Mouse (Mus musculus) spleen, postnatal 14 days (tissue): ENCODE results near the gene Zfp668.
A peak's percentile ranks its signal among the peaks of the same experiment; 100 is the strongest.
"Not testable (repeated sequence)": the region's sequence is repeated elsewhere in the genome, so short reads cannot be mapped to it uniquely, and the experiment has no call there.

ENCODE experiments used
- DNase-seq, 2 experiments: peaks; one replicate each; pipeline ENCODE4 v3.0.0; 2021 to 2022; ENCODE audit warnings: low spot score in 2 of 2

Zfp668 gene

DNA sequence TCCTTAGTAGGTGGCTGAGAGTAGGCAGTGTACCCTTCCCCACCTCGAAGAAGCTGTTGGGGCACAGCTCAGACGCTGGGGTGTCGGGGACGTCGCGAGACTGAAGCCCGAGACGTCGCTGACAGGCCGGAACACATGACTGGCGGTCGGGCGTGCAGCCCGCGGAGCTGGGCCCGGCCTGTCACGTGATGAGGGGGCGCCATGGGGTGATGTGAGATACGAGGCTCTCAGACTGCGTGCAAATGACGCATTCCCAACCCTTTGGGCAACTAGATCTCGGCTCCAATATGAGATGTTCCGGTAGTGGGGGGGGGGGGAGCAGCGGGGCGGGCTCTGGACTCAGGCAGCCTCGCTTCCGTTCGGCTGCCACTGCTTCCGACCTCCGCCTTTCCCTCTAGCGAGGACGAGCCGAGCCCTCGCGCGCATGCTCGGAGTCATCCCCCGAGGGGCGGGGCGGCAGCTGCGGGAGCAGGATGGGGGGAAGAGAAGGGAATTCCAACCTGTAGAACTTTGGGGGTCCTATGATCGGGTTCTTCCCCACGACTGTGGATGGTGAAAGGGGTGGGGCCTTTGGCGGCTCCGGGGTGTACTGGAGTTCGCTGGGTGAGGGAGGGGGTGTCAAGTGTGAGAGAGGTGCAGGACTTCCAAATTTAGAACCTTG lies 35.2 kb downstream of the Zfp668 start:
- DNase-seq: peak; percentile 73 to 81

DNA sequence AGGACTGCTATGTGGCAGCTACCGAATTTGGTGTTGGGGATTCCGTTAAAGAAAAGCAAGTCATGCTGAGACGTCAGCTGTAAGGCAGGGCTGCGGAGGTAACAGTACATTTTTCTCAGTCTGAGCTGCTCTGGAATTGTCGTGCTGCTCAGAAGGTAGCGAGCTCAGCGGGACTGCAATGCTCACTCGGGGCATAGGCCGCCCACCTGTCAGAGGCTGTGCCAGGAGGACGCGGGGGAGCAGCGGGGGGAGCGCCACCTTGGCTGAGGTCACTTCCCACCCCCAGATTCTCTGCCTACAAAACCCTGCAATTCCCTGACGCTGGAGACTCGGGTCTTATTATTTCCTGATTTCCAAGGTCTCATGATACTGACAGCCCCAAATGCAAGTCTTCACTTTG lies 35.7 kb downstream of the Zfp668 start:
- DNase-seq: peak in 1 of 2 experiments; percentile 15

DNA sequence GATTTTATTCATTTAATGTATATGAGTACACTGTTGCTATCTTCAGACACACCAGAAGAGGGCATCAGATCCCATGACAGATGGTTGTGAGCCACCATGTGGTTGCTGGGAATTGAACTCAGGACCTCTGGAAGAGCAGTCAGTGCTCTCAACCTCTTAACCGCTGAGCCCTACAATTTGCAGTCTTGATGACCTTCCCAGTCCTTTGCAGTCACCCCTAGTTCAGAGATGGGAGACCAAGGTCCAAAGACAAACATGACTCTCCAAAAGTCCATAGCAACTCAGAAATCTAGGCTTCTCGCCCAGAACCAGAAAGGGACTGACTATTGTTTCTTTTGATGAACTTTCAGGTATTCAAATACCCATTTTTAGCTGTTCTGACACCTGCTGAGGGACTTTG lies 36.6 kb downstream of the Zfp668 start:
- DNase-seq: not testable (repeated sequence)

DNA sequence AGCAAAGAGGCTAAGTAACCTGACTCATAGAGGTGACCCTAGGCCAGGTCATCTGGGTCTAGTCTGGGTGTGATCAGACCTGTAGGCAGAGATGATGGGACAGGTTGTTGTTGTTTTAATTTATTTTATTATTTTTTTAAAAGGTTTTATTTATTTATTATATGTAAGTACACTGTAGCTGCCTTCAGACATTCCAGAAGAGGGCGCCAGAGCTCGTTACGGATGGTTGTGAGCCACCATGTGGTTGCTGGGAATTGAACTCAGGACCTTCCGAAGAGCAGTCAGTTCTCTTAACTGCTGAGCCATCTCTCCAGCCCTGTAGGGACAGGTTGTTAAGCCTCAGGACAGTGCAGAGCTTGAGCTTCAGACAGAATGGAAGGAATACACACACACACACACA lies 38.8 kb downstream of the Zfp668 start:
- DNase-seq: not testable (repeated sequence)

DNA sequence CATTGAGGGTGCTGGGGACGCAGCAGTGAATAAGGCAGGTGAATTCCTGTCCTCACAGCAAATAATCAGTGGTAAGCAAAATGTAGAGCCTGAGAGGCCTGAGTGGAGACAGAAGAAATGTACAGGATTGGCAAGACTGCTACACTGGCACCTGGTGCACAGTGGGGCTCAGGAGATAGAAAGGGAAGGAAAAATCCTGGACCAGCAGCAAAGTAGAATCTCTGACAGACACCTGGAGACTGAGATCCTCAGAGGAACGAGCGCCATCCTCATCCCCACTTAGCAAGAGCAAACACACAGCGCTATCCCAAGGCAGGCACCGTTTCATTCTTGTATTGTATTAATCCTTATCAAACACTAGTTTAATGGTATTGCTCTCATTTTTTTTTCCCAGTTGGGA lies 39.2 kb downstream of the Zfp668 start:
- no peak for DNase-seq

DNA sequence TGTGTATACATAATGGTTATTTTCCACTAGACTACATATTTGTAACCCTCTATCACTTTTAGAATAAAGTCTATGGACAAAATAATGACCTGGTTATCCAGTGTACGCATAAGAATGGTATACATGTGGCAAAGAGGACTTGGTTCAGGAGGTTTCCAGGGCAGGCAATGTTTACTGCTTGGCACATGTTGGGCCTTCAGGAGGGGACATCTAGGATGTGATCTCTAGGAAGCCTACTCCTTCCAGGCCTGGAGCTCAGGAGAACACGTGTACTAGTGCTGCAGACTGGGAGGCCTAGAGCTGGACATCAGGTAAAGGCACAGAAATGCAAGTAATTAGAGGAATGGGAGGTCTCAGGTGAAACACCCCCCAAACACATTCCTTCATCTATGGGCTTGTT lies 41.1 kb downstream of the Zfp668 start:
- DNase-seq: no peak

DNA sequence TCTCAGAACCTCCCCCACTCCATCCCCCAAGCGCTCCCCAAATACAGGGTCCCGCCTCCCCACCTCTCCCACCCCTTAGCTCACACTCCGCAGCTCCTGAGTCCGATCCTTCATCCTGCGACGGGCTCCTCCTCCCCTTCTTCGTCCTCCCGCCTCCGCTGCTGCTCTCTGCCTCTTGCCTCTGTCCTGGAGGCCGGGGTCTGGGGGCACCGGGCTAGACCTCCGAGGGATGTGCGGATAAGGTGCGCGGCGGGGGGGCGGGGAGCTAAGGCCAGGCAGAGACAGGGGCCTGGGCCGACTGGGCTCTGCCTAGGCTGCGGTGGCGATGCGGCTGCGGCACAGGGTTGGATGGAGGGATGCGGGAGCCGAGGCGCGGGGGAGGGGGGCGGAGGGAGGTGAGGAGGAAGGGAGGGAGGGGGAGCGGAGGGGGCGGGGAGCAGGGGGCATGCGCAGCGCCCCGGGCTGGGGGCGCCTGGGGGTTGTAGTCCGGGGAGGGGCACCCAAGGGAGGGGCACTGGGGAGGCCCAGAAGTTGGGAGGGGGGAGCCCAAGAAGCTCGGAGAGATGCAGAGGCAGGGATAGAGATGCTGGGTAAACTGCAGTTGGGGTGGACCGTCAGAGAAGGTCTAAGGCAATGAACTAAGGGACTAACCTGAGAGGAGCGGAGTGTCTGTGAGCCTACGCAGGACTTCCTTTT lies 52.3 kb downstream of the Zfp668 start, which contains the start of the genes Stx4a and Stx1b:
Stx4a (plus strand) TSS at position 119 of the 696 bp plus-strand sequence.
Stx1b (minus strand) TSS at position 374 of the 696 bp plus-strand sequence.
- DNase-seq: no peak

DNA sequence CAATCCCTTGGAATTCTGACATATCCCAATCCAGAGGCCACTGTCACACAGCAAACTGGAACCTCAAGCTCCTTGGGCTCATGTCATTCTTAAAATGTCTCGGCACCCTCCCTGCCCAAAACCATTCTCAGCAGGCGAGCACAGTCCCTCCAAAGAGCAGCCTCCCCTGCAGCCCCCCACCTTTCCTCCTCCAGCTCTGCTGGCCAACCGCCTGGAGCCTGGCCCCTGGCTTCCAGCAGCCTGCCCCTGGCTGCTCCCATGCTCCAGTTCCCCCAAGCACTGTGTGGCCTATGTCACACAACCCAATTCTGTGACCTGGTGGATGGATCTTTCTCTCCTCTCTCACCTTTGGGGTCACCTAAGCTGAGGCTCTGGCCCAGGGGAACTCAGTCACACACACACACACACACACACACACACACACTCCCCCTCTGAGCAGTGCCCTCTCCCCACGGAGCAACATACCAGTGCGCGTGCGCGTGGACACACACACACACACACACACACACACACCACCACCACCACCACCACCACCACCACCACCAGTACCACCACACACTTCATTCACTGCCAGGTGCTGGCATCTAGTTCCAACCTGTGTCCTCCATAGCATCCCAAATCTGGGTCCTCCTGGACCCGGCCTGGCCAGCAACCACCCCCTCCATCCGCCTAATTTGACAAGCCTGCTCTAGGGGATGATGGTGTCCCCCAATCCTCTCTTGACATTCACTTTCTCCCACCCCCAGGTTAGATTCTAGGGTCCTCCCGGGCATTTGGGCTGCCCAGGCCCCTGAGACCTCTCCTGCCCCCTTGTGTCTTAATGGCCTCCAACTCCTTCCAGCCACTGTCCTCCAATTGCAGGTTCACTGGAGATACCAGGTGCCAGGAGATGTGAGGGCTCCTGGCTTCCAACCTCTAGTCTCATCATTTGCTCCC lies 53.1 kb downstream of the Zfp668 start:
- DNase-seq: no peak

DNA sequence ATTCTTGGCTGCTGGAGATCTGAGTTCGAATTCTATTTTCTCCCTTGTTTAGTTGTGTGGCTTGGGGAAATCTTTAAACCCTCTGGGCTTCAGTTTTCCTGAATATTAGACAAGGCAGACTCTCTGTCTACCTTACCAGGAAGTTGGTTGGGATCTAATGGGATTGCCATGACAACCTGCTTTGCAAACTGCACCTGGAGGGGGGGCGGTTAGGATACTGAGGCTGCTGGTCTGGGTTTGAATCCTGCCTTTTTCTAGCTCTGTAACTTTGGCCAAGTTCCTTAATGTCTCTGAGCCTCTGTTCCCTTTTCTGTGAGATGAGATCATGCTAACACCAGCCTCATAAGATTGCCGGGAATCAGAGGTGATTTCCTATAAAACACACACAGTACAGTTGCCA lies 54.1 kb downstream of the Zfp668 start:
- DNase-seq: no peak

DNA sequence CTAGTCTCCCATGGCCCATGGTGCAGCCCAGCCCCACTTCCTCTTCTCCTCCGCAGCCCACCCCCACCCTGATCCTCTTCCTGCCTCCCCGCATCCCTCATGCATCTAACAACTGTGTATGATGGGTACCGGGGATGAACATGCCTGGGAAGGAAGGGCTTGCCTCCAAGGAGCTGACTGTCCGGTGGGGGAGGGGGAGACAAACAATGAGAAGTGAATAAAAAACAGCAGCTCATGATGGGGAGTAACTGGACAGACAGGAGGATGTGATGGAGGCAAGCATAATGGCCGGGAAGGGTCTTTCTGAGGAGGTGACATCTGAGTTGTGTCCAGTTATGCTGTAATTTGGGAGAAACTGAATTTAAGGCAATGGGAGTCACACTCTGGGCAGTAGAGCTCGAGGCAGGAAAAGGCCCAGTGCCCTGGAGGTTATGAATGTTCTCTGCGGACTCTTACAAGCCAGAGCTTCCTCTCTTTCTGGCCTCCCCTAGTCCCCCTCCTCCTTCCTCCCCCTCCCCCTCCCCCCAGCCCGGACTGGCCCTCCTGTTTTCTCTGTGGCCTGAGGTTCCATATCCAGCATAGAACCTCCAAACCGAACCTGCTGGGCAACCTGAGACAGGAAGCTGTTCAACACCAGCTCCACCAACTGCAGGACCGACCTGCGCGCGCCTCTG lies 55.7 kb downstream of the Zfp668 start:
- DNase-seq: no peak

DNA sequence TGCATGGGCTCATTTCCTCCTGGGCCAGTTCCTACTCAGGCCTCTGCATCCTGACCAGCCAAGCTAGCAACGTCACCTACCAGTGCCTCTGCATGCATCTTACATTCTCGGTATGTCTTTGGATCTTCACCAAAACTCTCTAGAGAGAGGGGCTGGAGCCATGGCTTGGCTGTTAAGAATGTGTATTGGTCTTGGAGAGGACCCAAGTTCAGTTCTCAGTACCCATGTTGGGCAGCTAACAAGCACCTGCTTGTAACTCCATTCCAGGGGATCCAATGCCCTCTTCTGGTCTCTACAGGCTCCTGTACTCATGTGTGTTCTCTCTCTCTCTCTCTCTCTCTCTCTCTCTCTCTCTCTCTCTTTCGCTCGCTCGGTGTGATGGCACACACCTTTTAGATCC lies 58.9 kb downstream of the Zfp668 start:
- no peak for DNase-seq

DNA sequence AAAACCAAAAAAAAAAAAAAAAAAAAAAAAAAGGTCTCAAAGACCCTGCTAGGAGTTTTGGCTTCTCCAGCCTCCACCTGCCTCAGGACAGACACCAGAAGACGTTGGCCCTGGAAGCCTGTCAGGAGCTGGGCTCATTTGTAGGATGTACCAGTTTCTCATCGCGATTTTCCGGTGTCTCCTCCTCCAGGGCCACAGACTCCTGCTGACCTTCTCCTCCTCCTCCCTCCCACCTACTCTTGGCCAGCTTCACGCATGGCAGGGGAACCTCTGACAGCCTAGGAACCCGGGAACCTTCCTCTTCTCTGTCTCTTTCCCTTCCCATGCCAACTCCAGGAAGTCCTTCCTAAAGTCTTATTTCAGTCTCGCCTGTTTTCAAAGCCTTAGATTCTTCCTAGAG lies 59.6 kb downstream of the Zfp668 start:
- no peak for DNase-seq

DNA sequence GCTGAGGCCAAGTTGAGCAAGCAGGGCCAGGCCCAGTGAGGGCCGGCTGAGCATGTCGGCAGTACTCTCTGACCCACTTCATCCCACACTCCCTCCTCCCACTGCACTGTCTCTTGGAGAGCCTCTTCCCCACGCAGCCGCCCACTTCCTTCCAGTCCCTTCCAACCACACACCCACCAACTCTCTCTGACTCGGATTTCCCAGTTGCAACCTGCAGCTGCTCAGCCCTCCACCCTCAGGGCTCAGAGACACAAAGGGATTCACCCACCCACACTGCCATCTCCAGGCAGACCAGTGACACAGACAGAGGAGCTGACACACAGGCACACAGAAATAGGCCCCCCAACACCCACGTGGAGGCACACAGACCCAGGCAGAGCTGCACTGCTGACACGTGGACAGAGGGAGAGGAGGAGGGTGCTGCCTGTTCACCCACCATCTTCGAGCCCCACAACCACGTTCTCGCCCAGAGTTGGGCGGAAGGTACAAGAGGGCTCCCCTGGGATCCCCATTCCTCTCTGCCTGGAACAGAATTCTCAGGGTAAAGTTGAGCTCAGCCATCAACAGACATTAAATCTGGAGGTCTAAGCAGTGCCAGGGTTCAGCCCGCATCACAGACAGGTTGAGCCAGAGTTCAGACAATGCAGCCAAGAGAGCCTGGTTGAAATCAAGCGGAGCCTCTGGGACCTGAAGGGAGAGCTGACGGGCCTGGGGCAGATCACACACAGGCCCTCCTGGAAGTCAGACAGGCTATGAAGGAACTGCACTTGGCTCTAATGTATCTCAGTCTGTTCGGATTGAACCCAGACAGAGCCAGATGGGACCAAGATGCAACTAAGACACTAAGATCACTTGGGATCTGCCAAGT lies 60.4 kb downstream of the Zfp668 start:
- DNase-seq: no peak

DNA sequence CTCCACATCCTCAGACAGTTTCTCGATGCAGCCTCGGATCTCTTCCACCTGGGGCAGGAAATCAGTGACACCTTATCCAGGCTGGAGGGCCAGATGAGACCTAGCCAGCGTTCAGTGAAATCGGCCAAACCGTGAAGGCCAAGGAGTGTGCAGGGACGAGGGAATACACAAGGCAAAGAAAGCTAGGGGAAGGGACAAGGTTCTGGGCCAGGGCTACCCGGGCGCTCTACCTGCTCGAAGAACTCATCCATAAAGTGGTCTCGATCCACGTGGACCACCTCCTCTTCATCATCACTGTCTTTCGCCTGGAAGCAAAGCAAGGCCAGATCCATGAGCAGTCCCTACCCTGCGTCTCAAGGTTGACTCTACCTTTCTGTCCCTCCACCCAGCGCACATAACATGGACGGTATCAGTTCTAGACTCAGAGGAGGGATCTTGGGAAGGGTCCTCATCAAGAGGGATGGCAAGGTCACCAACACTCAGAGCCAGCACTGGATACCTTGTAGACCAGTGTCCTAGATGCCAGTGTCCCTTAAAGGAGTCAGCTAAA lies 61.4 kb downstream of the Zfp668 start:
- no peak for DNase-seq

DNA sequence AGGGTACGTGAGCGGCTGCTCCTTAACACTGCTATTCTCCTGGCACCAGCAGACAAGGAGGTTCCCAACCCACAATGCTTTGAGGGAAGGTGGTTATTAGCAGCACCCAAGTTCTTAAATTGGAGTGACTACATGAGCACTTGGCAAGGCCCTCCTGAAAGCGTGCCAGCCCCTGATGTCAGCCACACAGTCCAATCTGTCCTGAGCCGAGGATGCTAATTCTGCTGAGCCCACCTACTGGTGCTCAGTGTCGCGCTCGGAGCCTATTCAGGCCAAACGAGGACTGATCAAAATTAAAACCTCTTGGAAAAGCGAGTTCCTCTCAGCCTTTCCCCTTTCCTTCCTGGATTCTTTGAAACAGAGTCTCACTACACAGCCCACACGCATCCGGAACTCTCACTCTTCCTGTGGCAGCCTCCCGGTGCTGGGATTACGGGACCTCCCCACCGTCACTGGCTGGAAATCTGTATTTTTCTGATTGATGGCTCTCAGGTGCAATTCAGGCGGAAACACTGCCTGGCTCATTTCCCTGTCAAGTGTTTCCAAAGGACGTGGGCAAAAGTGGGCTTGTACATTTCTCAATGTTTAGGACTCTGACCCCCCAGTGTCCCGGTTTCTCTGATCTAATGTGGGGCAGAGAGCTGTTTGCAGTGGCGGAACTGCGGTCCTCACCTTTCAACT lies 62.2 kb downstream of the Zfp668 start:
- DNase-seq: no peak

DNA sequence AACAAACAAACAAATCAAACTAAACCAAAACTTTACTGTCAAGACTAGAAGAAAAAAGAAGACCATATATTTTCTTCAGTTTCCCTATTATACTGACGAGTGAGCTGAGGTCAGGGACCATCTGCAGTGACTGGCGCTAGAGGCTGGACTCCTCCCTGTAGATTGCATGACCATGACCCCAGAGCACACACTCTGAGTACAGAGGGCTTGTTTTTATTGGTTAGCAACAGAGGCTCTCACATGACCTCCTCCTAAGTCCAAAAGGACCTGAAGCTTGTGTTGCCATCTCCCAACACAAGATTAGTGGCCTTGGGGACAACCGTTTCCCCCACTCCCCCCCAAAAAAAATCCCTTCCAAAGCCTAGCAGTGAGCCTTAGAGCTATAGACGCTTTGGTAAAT lies 62.8 kb downstream of the Zfp668 start:
- no peak for DNase-seq
